Mouse (Mus musculus): ENCODE data around the gene Gpr87. TPM values are rescaled to one million over a fixed set of nuclear protein-coding genes. Genes with fewer than 3 reads are reported as not detected.
A peak's percentile ranks its signal among the peaks of the same experiment; 100 is the strongest.

Gpr87 gene
- polyA plus RNA-seq, 1 experiment from 2014 or later = not detected

DNA sequence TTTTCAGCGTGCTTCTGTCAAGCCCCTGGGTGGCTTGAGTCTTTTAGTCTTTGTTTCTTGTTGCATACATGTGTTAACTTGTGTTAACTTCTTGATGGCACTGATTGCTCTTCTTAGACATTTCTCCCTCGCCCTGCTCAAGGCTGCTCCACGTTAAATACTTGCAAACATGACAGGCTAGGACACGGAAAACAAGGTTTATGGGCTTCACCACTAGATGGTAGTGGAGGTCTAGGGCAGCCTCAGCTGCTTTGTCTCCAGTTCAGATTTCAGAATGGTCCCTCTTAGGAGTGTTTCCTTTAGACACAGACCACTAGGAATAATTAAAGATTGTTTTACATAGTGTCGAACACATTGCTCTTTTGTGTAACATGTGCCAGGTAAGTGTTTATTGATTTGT is 19.7 kb downstream of the Gpr87 start:
- ATAC-seq (replicated peaks; ENCODE audit: low FRiP score) = no peak
- WGBS = 40% methylated on average over 5 of the region's 5 CpGs
- H3K4me2 ChIP-seq = no peak overlapping the region

DNA sequence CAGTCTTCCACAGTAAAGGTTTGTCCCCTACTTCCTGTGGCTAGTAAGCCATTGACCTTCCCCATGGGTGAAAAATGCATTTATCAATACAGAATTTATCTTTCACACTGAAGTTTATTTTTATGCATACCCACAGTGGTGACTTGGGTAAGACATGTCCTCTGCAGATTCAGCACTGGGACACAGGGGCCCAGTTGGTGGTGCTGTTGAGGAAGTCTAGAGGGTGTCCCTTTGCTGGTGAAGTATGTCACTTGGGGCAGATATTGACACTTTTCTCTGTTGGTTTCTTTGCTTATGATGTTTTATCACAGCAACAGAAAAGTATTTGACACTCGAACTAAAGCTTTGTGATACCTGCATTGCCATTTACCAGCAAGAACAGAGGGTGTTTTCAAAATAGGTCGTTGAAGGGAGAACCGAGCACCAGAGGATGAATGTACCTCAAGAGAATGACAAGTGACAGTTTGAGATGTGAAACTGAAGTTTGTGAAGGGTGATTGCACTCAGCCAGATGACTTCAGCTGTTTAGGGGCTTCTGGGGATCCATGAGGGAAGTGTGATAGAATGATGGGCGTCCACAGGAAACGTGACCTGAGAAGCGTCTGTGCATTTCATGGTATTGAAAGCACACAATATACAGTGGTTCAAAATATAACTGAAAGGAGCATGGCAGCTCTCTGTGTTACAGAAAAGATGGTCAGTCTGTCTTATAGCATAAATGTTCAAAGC is 20.3 kb downstream of the Gpr87 start:
- no peaks in the 10 kb centered on the region; the same call in 1 of the 2 replicates for H3K27me3 ChIP-seq (replicated peaks; ENCODE audit: control insufficient read depth, insufficient read depth, low read length)
- H3K4me2 ChIP-seq = no peak overlapping the region
- no peak overlapping the region for H3K9ac ChIP-seq (ENCODE audit: low read depth, low read length)
- no peaks in the 10 kb centered on the region for H3K9me3 ChIP-seq (ENCODE audit: control insufficient read depth, low read length)
- no peaks in the 10 kb centered on the region for H3K36me3 ChIP-seq (ENCODE audit: control insufficient read depth, insufficient read depth, low read length)
- ATAC-seq (replicated peaks; ENCODE audit: low FRiP score) (no peak), DNase-seq (ENCODE audit: low spot score) (no peak)
- H3K27ac ChIP-seq (ENCODE audit: low read depth, low read length) = no peak overlapping the region
- no peak overlapping the region for H3K4me3 ChIP-seq (ENCODE audit: low read depth, low read length)
- WGBS = 67% methylated on average over 6 of the region's 6 CpGs
- no peaks in the 10 kb centered on the region for H3K4me1 ChIP-seq (replicated peaks; ENCODE audit: control insufficient read depth, insufficient read depth, low read length)

More for the DNA sequence above, 19.7 kb downstream of the Gpr87 start:
- Histone ChIP-seq H3K4me1 (replicated peaks; ENCODE audit: control insufficient read depth, insufficient read depth, low read length) (no peaks in the 10 kb centered on the region), H3K9ac (ENCODE audit: low read depth, low read length) (no peak overlapping the region), H3K9me3 (ENCODE audit: control insufficient read depth, low read length) (no peaks in the 10 kb centered on the region), H3K36me3 (ENCODE audit: control insufficient read depth, insufficient read depth, low read length) (no peaks in the 10 kb centered on the region), H3K27me3 (replicated peaks; ENCODE audit: control insufficient read depth, insufficient read depth, low read length) (no peaks in the 10 kb centered on the region; the same call in 1 of the 2 replicates), H3K4me3 (ENCODE audit: low read depth, low read length) (no peak overlapping the region), H3K27ac (ENCODE audit: low read depth, low read length) (no peak overlapping the region)
- DNase-seq (ENCODE audit: low spot score) = no peak

DNA sequence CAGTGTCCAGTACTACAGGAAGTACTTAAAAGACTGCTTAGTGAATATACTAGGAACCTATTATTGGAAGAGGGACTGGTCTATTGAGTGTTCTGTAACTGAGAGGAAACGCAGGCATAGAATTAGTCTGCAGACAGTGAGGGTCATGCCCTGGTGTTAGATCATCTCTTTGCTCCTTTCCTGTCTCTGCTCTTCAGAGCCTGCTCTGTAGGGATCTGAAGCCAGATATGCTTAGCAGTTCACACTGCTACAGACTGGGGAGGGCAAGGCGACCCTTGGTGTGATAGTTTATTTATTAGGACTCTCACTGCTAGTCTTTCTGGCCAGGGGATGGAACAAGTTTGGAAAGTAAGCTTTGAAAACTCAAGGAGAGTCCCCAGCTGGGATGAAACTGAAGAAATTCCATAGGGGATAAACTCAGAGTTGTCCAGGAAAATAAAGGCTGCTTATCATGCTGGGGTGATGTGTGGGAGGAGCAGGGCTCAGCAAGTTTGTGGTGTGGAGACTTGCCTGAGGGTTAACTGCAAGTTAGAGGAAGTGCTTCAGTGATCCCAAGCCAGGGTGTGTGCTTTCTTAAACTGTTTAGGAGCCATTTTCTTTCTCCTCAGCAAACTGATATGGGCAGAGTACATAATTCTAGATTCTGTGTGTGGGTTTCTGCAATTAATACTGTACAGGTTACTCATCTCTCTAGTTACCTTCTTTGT is 24.8 kb downstream of the Gpr87 start:
- Histone ChIP-seq H3K9me3 (ENCODE audit: control insufficient read depth, low read length) (no peaks in the 10 kb centered on the region), H3K4me1 (replicated peaks; ENCODE audit: control insufficient read depth, insufficient read depth, low read length) (no peaks in the 10 kb centered on the region), H3K36me3 (ENCODE audit: control insufficient read depth, insufficient read depth, low read length) (no peaks in the 10 kb centered on the region), H3K27ac (ENCODE audit: low read depth, low read length) (no peak overlapping the region), H3K27me3 (replicated peaks; ENCODE audit: control insufficient read depth, insufficient read depth, low read length) (no peaks in the 10 kb centered on the region; the same call in 1 of the 2 replicates), H3K4me2 (no peak overlapping the region), H3K9ac (ENCODE audit: low read depth, low read length) (no peak overlapping the region), H3K4me3 (ENCODE audit: low read depth, low read length) (no peak overlapping the region)
- DNase-seq (ENCODE audit: low spot score) (no peak), ATAC-seq (replicated peaks; ENCODE audit: low FRiP score) (no peak)
- WGBS = 41% methylated on average over 2 of the region's 2 CpGs

DNA sequence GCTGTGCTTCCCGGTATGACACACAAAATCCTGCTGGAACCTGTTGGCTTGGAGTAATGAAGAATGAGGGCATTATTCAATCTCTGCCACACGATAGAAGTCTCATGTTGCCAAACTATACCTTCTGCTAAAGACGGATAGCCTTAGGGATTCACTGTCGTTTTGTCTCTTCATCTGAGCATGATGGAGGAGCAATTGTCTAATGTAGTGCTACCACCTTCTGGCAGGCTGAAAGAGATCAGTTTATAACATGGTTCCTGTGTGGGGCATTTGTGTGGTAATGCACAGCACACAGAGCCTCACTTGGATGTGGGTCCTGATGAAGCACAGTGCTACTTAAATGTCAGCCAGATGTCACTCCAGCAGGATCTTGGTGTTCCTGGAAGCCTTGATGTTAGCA is 25.7 kb downstream of the Gpr87 start:
- ATAC-seq (replicated peaks; ENCODE audit: low FRiP score) = no peak
- H3K4me2 ChIP-seq = no peak overlapping the region
- H3K9me3 ChIP-seq (ENCODE audit: control insufficient read depth, low read length) = no peaks in the 10 kb centered on the region
- no peaks in the 10 kb centered on the region for H3K4me1 ChIP-seq (replicated peaks; ENCODE audit: control insufficient read depth, insufficient read depth, low read length)
- 79% methylated on average over 4 of the region's 4 CpGs for WGBS
- DNase-seq (ENCODE audit: low spot score) = no peak
- H3K27me3 ChIP-seq (replicated peaks; ENCODE audit: control insufficient read depth, insufficient read depth, low read length) = no peaks in the 10 kb centered on the region; the same call in 1 of the 2 replicates
- no peak overlapping the region for H3K27ac ChIP-seq (ENCODE audit: low read depth, low read length)
- no peak overlapping the region for H3K9ac ChIP-seq (ENCODE audit: low read depth, low read length)
- H3K4me3 ChIP-seq (ENCODE audit: low read depth, low read length) = no peak overlapping the region
- H3K36me3 ChIP-seq (ENCODE audit: control insufficient read depth, insufficient read depth, low read length) = no peaks in the 10 kb centered on the region

DNA sequence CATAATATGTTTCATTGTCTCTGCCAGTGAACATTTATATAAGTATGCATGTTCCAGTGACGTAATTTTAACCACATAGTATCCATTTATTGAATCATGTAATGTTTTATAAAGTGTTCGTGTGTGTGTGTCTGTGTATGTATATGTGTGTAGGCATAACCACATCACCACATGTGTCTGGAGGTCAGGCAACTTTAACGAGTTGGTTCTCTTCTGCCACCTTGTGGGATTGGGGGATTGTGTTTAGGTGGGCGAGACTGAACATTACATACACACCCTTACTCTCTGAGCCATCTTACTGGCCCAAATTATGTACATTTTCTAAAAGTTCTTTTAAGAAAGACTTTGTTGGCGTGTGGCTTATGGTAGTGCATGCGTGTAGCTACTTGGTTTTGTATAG is 26.4 kb downstream of the Gpr87 start:
- no peak overlapping the region for H3K9ac ChIP-seq (ENCODE audit: low read depth, low read length)
- no peak overlapping the region for H3K4me3 ChIP-seq (ENCODE audit: low read depth, low read length)
- WGBS = 80% methylated on average over 6 of the region's 6 CpGs
- DNase-seq (ENCODE audit: low spot score) (no peak), ATAC-seq (replicated peaks; ENCODE audit: low FRiP score) (0 out of 2 replicates have a peak, but pooled peaks have one; percentile 12)
- no peaks in the 10 kb centered on the region for H3K9me3 ChIP-seq (ENCODE audit: control insufficient read depth, low read length)
- H3K36me3 ChIP-seq (ENCODE audit: control insufficient read depth, insufficient read depth, low read length) = no peaks in the 10 kb centered on the region
- H3K4me1 ChIP-seq (replicated peaks; ENCODE audit: control insufficient read depth, insufficient read depth, low read length) = no peaks in the 10 kb centered on the region
- no peak overlapping the region for H3K27ac ChIP-seq (ENCODE audit: low read depth, low read length)
- H3K27me3 ChIP-seq (replicated peaks; ENCODE audit: control insufficient read depth, insufficient read depth, low read length) = no peaks in the 10 kb centered on the region
- no peak overlapping the region for H3K4me2 ChIP-seq

DNA sequence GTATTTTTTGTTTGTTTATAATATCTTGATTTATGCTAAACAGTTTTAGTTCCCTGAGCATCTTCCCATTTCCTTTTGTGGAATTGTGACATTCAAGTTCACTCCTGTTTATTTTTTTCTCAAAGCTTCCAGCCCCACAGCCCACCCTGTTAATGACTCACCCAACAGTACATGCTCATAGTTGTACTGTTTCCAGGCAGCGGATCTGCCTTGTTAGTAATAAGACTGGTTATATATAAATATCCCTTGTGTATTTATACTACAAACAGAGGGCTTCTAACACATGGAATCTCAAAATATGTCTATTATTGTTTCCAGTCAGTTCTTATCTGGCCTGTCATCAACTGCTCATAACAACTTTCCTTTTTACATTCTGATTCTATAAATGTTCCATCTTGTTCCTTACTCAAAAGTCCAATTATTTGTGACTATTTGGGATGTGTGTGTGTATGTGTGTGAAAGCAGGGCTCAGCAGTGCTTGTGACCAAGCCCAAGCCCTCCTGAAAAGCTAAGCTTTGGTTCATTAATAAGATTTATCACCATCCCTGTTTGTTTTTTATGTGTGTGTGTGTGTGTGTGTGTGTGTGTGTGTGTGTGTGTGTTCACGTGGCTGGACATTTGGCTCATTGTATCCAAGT is 27.4 kb downstream of the Gpr87 start:
- Histone ChIP-seq H3K27me3 (replicated peaks; ENCODE audit: control insufficient read depth, insufficient read depth, low read length) (no peaks in the 10 kb centered on the region), H3K9me3 (ENCODE audit: control insufficient read depth, low read length) (no peaks in the 10 kb centered on the region), H3K4me2 (no peak overlapping the region), H3K4me1 (replicated peaks; ENCODE audit: control insufficient read depth, insufficient read depth, low read length) (no peaks in the 10 kb centered on the region), H3K4me3 (ENCODE audit: low read depth, low read length) (no peak overlapping the region), H3K36me3 (ENCODE audit: control insufficient read depth, insufficient read depth, low read length) (no peaks in the 10 kb centered on the region), H3K9ac (ENCODE audit: low read depth, low read length) (no peak overlapping the region), H3K27ac (ENCODE audit: low read depth, low read length) (no peak overlapping the region)
- ATAC-seq (replicated peaks; ENCODE audit: low FRiP score) (no peak), DNase-seq (ENCODE audit: low spot score) (no peak)
- 88% methylated on average over 2 of the region's 2 CpGs for WGBS

DNA sequence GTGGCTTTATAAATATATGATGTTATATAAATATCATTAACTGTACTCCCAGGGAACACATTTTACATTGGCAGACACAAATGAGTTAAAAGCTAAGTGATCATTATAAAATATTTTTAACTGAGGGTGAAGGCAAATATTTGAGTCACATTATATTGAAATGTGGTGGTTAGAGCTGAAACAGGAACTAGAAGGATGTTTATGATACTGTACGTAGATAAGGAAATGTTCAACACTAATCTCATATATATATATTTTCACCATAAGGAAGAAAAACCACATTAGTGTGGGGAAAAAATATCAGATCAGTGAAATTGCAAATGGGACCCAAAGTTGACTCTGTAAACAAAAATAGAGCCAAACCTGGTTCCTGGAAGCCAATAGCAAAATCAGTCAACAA is 34.4 kb downstream of the Gpr87 start:
- Histone ChIP-seq H3K4me1 (replicated peaks; ENCODE audit: control insufficient read depth, insufficient read depth, low read length) (no peaks in the 10 kb centered on the region), H3K9me3 (ENCODE audit: control insufficient read depth, low read length) (no peaks in the 10 kb centered on the region), H3K36me3 (ENCODE audit: control insufficient read depth, insufficient read depth, low read length) (no peaks in the 10 kb centered on the region), H3K9ac (ENCODE audit: low read depth, low read length) (no peak overlapping the region), H3K4me2 (no peak overlapping the region), H3K4me3 (ENCODE audit: low read depth, low read length) (no peak overlapping the region), H3K27ac (ENCODE audit: low read depth, low read length) (no peak overlapping the region), H3K27me3 (replicated peaks; ENCODE audit: control insufficient read depth, insufficient read depth, low read length) (no peaks in the 10 kb centered on the region)
- no peak for ATAC-seq (replicated peaks; ENCODE audit: low FRiP score)
- 75% methylated on average over 1 of the region's 1 CpGs for WGBS
- no peak for DNase-seq (ENCODE audit: low spot score)

DNA sequence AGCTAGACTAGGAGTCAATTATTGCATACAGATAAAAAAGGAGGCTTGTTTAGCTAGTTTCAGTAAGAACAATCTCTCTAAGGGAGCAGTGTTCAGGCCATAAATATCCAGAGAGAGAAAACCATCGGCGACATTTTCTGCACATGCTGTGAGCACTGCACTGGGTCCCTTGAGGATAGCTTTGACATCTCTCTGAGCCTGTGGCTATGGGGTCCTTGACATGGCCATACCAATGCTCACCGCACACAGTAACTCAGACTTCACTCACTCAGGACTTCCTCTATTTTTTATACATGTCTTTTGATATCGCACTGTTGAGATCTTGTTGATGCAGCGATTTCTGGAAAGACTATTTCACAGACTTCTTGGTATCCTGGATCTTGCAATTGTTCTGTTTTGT is 37.9 kb downstream of the Gpr87 start:
- 87% methylated on average over 5 of the region's 5 CpGs for WGBS
- no peak overlapping the region for H3K27ac ChIP-seq (ENCODE audit: low read depth, low read length)
- no peaks in the 10 kb centered on the region for H3K9me3 ChIP-seq (ENCODE audit: control insufficient read depth, low read length)
- no peaks in the 10 kb centered on the region; the same call in 1 of the 2 replicates for H3K4me1 ChIP-seq (replicated peaks; ENCODE audit: control insufficient read depth, insufficient read depth, low read length)
- no peak overlapping the region for H3K9ac ChIP-seq (ENCODE audit: low read depth, low read length)
- H3K27me3 ChIP-seq (replicated peaks; ENCODE audit: control insufficient read depth, insufficient read depth, low read length) = no peaks in the 10 kb centered on the region
- H3K4me3 ChIP-seq (ENCODE audit: low read depth, low read length) = no peak overlapping the region
- H3K36me3 ChIP-seq (ENCODE audit: control insufficient read depth, insufficient read depth, low read length) = no peaks in the 10 kb centered on the region
- ATAC-seq (replicated peaks; ENCODE audit: low FRiP score) (no peak), DNase-seq (ENCODE audit: low spot score) (no peak)
- no peak overlapping the region for H3K4me2 ChIP-seq
